Mouse (Mus musculus) lung, postnatal 0 days (tissue): ENCODE measurements around the gene Gulp1. TPM values are rescaled to one million over a fixed set of nuclear protein-coding genes. Genes with fewer than 3 reads are reported as not detected.

Source experiments
- ATAC-seq: fragments of 200-750 bp; cut with Nextera tagmentation; 2 replicates; pipeline ENCODE4 v1.8.0; 2017; ENCODE audit warnings: moderate library complexity
- DNase-seq: peaks from one replicate; pipeline ENCODE4 v3.0.0-alpha.2; 2016; ENCODE audit warnings: low spot score
- H3K27ac ChIP-seq: fragments of 300-500 bp; sonication (generic); 2 replicates; pipeline ENCODE4 v1.5.1; 2014; ENCODE audit warnings: antibody characterized with exemption, mild to moderate bottlenecking, low read length, mixed read lengths
- H3K27me3 ChIP-seq: fragments of 300-500 bp; sonication (generic); replicated peaks from 2 replicates; pipeline ENCODE4 v1.6.1; 2014; ENCODE audit warnings: low read length, mixed read lengths; ENCODE audit not compliant: insufficient read depth
- H3K36me3 ChIP-seq: fragments of 300-500 bp; sonication (generic); 2 replicates; pipeline ENCODE4 v1.6.1; 2014; ENCODE audit warnings: low read length, mixed read lengths; ENCODE audit not compliant: insufficient read depth
- H3K4me1 ChIP-seq: fragments of 300-500 bp; sonication (generic); 2 replicates; pipeline ENCODE4 v1.6.1; 2014; ENCODE audit warnings: antibody characterized with exemption, low read depth, low read length, mixed read lengths; ENCODE audit not compliant: insufficient read depth
- H3K4me2 ChIP-seq: fragments of 300-500 bp; sonication (generic); replicated peaks from 2 replicates; pipeline ENCODE4 v1.6.1; 2014; ENCODE audit warnings: low read depth, mild to moderate bottlenecking, low read length, moderate library complexity, mixed read lengths
- H3K4me3 ChIP-seq: fragments of 300-500 bp; sonication (generic); 2 replicates; pipeline ENCODE4 v1.5.1; 2014; ENCODE audit warnings: low read depth, low read length
- H3K9ac ChIP-seq: fragments of 300-500 bp; sonication (generic); replicated peaks from 2 replicates; pipeline ENCODE4 v1.6.1; 2014; ENCODE audit warnings: low read depth, mild to moderate bottlenecking
- H3K9me3 ChIP-seq: fragments of 300-500 bp; sonication (generic); 2 replicates; pipeline ENCODE4 v1.6.1; 2016; ENCODE audit warnings: low read length, mixed read lengths
- CTCF ChIP-seq: IDR thresholded peaks from 2 replicates; pipeline ENCODE4 v1.5.1; 2016; ENCODE audit warnings: antibody characterized with exemption, mild to moderate bottlenecking
- EP300 ChIP-seq: IDR thresholded peaks from 2 replicates; pipeline ENCODE4 v1.6.1; 2016; ENCODE audit warnings: antibody characterized with exemption, mild to moderate bottlenecking, control low read depth
- whole genome bisulfite sequencing: fragments of 180-500 bp; shearing (Covaris S2); extraction: QIAGEN DNeasy Blood & Tissue Kit; methylation state at CpG from one replicate; pipeline ENCODE4 v1.1.7; 2014; 5-methylcytosine and 5-hydroxymethylcytosine counted together
- polyA plus RNA-seq: library from polyadenylated mRNA; unstranded; fragments of >200 nt; fragmentation: Nextera tagmentation; extraction: Ambion mirVana; gene quantifications from 2 replicates; pipeline ENCODE4 v1.2.1, GENCODE M21; 2015

Gulp1 gene
- polyA plus RNA-seq, 1 experiment from 2014 or later: 19.0 TPM

GRCm38 (mm10) chr1:44576001-44576400 lies 24.7 kb downstream of the Gulp1 start:
- 61% methylated on average over 1 of the region's 1 CpGs for WGBS
- no peak overlapping the region; the same call in 1 of the 2 replicates for H3K27ac ChIP-seq
- ATAC-seq (peak; percentile 60), DNase-seq (peak; percentile 44)
- no peaks in the 10 kb centered on the region for H3K27me3 ChIP-seq
- no peaks in the 10 kb centered on the region for H3K9me3 ChIP-seq
- H3K9ac ChIP-seq: no peak overlapping the region
- H3K4me3 ChIP-seq: no peak overlapping the region
- H3K4me2 ChIP-seq: no peak overlapping the region
- no peaks in the 10 kb centered on the region for H3K36me3 ChIP-seq
- no peaks in the 10 kb centered on the region for H3K4me1 ChIP-seq
- no peak for TF ChIP-seq CTCF
- TF ChIP-seq EP300: no peak

DNA sequence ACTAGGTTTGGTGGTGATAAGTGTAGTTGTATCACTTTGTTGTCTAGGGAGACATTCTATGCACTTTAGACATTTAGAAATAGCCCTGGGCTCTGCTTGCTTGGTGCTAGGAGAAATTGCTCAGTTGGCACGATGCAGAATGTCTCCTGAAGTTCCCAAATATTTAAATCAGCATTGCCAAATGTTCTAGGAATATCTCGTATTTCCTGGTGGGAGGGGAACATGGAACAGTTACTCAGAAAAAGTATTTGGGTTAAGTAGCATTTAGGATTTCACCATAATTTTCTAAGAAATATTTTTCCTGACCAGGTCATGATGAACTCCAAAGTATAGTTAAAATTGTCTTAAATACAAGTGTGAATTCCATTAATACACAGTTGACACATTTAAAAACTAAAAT lies 25.3 kb downstream of the Gulp1 start:
- no peaks in the 10 kb centered on the region for H3K27me3 ChIP-seq
- 41% methylated on average over 2 of the region's 2 CpGs for WGBS
- no peaks in the 10 kb centered on the region for H3K36me3 ChIP-seq
- peak; percentile 75 for DNase-seq
- no peak for TF ChIP-seq CTCF
- peak; percentile 61; the same call in 1 of the 2 replicates for TF ChIP-seq EP300
- H3K4me3 ChIP-seq: no peak overlapping the region
- no peaks in the 10 kb centered on the region for H3K9me3 ChIP-seq
- no peak overlapping the region for H3K9ac ChIP-seq
- peak overlapping the region; percentile 38; the same call in 1 of the 2 replicates for H3K27ac ChIP-seq
- ATAC-seq: peak; percentile 48; the same call in 1 of the 2 replicates
- H3K4me1 ChIP-seq: no peaks in the 10 kb centered on the region
- H3K4me2 ChIP-seq: no peak overlapping the region

- no peaks in the 10 kb centered on the region for H3K9me3 ChIP-seq
- H3K4me1 ChIP-seq: no peaks in the 10 kb centered on the region
- TF ChIP-seq CTCF (no peak), EP300 (no peak)
- H3K9ac ChIP-seq: no peak overlapping the region
- DNase-seq: no peak
- 69% methylated on average over 3 of the region's 3 CpGs for WGBS
- H3K27me3 ChIP-seq: no peaks in the 10 kb centered on the region
- ATAC-seq: no peak
- no peak overlapping the region for H3K4me3 ChIP-seq
- no peaks in the 10 kb centered on the region for H3K36me3 ChIP-seq
- no peak overlapping the region for H3K4me2 ChIP-seq
- H3K27ac ChIP-seq: no peak overlapping the region
Measured at GRCm38 (mm10) chr1:44580390-44580789, 29.1 kb downstream of the Gulp1 start.

DNA sequence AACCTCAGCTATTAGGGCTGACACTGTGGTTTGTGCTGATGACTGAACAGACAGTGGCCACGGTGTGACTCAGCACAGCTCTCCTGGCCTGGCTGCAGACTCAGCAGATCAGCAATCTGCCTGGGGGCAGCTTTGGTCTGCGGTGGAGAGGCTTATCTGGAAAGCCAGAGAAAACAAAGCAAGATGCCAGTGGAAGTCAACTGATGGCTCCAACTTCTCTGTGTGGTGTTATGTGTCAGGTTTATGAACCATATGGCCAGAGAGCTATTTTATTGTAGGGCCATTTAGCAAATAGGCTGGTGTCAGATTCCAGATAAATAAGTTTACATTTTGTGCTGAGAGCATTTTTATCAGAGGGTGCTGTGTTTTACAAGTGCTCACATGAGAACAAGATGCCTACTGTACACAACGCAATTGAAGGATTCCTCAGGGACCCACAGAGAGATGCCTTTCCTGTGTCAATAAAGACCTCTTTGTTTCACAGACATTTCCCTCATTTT lies 33.6 kb downstream of the Gulp1 start:
- Histone ChIP-seq H3K4me2 (no peak overlapping the region), H3K9ac (no peak overlapping the region), H3K36me3 (no peaks in the 10 kb centered on the region), H3K4me1 (no peaks in the 10 kb centered on the region), H3K9me3 (no peaks in the 10 kb centered on the region), H3K27me3 (no peaks in the 10 kb centered on the region), H3K27ac (0 out of 2 replicates have a peak overlapping the region, but pooled peaks have one; percentile 6), H3K4me3 (no peak overlapping the region)
- 10% methylated on average over 3 of the region's 3 CpGs for WGBS
- TF ChIP-seq CTCF (no peak), EP300 (no peak)
- peak; percentile 46 for ATAC-seq
- DNase-seq: peak; percentile 51

DNA sequence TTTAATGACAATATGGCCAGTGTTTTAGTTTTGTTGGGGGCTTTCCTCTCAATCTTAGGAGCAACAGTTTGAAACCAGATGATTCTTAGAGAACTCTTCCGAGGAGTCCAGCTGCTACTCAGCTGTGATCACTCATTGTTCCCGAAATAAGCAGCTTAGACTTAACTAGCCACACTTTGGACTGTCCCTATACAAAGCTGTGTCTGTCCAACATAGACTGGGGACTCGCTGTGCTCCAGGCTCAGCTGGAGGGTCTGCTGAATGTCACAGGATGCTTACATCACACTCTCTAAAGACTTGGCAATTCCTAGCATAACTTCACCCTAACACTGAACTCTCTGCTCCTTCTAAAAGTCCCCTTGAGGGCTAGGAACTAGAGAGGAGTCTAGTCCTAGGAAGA lies 40.4 kb downstream of the Gulp1 start:
- ATAC-seq (peak; percentile 97), DNase-seq (peak; percentile 89)
- H3K27ac ChIP-seq: peak overlapping the region; percentile 60; the same call in 1 of the 2 replicates
- no peak overlapping the region for H3K4me2 ChIP-seq
- no peaks in the 10 kb centered on the region for H3K36me3 ChIP-seq
- H3K4me1 ChIP-seq: no peaks in the 10 kb centered on the region
- 36% methylated on average over 3 of the region's 3 CpGs for WGBS
- TF ChIP-seq CTCF (no peak), EP300 (peak; percentile 87)
- no peaks in the 10 kb centered on the region for H3K9me3 ChIP-seq
- no peak overlapping the region for H3K9ac ChIP-seq
- no peak overlapping the region for H3K4me3 ChIP-seq
- no peaks in the 10 kb centered on the region for H3K27me3 ChIP-seq

DNA sequence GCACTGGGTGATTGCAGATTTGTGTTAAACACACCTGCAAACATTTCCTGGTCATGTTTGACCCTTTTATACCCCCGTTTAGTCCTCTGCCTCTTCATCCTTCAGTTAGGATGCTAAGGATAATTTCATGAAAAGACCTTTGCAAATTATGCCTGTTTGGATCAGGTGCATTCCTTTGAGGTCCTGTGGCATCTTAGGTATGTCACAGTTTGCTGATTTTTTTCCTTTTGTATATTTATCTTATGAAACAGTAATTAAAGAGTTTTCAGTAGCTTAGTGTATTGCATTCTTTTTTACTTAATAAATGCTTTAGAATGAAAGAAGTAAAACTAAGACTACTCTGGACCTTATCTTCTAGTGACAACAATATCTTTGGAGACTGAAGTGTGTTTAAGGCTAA lies 41.8 kb downstream of the Gulp1 start:
- Histone ChIP-seq H3K9me3 (no peaks in the 10 kb centered on the region), H3K27me3 (no peaks in the 10 kb centered on the region), H3K4me2 (no peak overlapping the region), H3K4me3 (no peak overlapping the region), H3K4me1 (no peaks in the 10 kb centered on the region), H3K9ac (no peak overlapping the region), H3K27ac (no peak overlapping the region), H3K36me3 (no peaks in the 10 kb centered on the region)
- ATAC-seq: no peak
- DNase-seq: no peak
- 71% methylated on average over 1 of the region's 1 CpGs for WGBS
- no peak for TF ChIP-seq CTCF
- no peak for TF ChIP-seq EP300

DNA sequence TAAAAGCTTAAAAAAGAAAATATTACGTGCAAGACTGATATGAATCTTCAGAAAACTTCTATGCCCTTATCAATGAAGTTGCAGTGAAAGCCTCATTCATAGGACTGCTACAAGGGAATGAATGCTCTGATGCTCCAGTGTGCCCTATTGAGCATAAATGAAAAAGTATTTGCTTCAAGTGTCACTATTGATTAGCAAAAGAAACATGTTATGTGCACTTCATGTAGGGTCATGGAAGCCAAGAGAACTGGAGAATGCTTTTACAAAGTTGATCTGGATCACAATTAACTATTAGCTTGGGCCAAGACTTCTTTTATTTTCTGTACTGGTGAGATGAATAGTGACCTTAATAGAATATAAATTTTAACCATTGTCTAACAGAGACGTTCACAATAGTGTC lies 47.0 kb downstream of the Gulp1 start:
- DNase-seq (no peak), ATAC-seq (no peak)
- H3K9me3 ChIP-seq: no peaks in the 10 kb centered on the region
- H3K4me3 ChIP-seq: no peak overlapping the region
- H3K36me3 ChIP-seq: no peaks in the 10 kb centered on the region
- TF ChIP-seq EP300: no peak
- TF ChIP-seq CTCF: no peak
- no peak overlapping the region for H3K4me2 ChIP-seq
- H3K27me3 ChIP-seq: no peaks in the 10 kb centered on the region
- H3K4me1 ChIP-seq: no peaks in the 10 kb centered on the region
- H3K27ac ChIP-seq: no peak overlapping the region
- H3K9ac ChIP-seq: no peak overlapping the region
- WGBS: 83% methylated on average over 2 of the region's 2 CpGs
